Mouse (Mus musculus) lung, postnatal 0 days (tissue): ENCODE data around the gene Pfdn5.
A peak's percentile ranks its signal among the peaks of the same experiment; 100 is the strongest.

Experiments
- CTCF ChIP-seq: IDR thresholded peaks from 2 replicates; pipeline ENCODE4 v1.5.1; 2016; ENCODE audit warnings: antibody characterized with exemption, mild to moderate bottlenecking
- EP300 ChIP-seq: IDR thresholded peaks from 2 replicates; pipeline ENCODE4 v1.6.1; 2016; ENCODE audit warnings: antibody characterized with exemption, mild to moderate bottlenecking, control low read depth

GRCm38 (mm10) chr15:102287395-102287794, 38.5 kb upstream of the Pfdn5 start:
- TF ChIP-seq EP300 (no peak), CTCF (peak; percentile 78)
